Mouse (Mus musculus): ENCODE measurements at regions not wholly inside any gene's neighbourhood (a gene's known extent, or its start where the extent isn't known, plus 50 kb on each side); places are given as distances from the start of the nearest gene placed in this dataset.

GRCm38 (mm10) chr1:98268853-98269252 lies 152.1 kb upstream of the Slco6d1 start:
- Histone ChIP-seq H3K4me1 (replicated peaks) (no peaks in the 10 kb centered on the region), H3K27me3 (no peaks in the 10 kb centered on the region)
- 75% methylated on average over 2 of the region's 2 CpGs for WGBS

DNA sequence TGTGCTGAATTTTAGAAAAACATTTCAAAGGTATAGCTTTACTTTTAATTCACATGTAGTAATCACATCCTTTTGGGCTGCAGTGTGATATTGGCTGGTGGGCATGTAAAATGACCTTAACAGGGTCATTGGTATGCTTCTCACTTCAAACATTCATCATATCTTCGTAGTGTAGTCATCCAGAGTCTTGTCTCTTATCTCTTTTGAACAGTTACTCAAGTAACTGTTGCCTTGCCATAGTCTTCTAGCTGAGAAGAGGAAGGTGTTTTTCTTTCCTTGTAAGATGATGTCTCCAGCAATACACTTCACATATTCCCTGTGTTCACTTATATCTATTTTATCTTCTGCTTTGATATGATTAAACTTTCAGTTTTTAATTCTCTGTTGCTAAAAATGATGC lies 150.7 kb upstream of the Slco6d1 start:
- no peak overlapping the region for H3K4me2 ChIP-seq
- 61% methylated on average over 1 of the region's 1 CpGs for WGBS

More at GRCm38 (mm10) chr1:98268853-98269252, 152.1 kb upstream of the Slco6d1 start:
- Histone ChIP-seq H3K9me3 (no peaks in the 10 kb centered on the region), H3K36me3 (no peaks in the 10 kb centered on the region), H3K4me3 (no peak overlapping the region), H3K9ac (no peak overlapping the region), H3K27ac (replicated peaks) (no peak overlapping the region), H3K4me2 (no peak overlapping the region)
- no peak for ATAC-seq (ENCODE audit: low read depth)

DNA sequence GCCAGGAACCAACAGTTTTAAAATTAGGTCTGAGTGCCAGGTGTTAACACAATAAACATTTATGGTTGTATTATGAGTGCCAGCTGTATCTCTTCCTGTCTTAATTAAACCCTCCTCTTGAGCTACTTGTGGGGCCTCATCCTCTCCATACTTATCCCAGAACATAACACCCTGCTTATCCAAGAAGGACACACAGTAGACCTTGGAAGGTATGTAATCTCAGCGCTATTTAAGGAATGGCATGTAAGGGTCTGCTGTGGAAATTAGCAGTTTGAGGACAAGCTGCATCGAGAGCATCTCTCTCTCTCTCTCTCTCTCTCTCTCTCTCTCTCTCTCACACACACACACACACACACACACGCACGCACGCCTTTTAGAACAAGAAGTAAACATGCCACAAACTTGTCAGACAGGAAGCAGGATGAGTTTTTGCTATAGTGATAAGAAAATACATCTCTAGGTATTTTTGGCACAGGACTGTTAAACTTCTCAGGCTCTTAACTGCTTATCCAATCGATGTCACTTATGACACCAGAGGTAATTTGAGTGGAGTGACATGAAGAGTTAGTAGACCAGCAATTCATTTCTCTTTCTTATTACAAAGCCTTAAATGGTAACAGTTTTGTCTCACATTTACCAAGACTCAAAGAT lies 146.8 kb upstream of the Slco6d1 start:
- no peaks in the 10 kb centered on the region for H3K4me1 ChIP-seq (replicated peaks)
- H3K4me3 ChIP-seq = no peak overlapping the region
- H3K27ac ChIP-seq (replicated peaks) = no peak overlapping the region
- H3K4me2 ChIP-seq = no peak overlapping the region
- no peak overlapping the region for H3K9ac ChIP-seq
- WGBS = 81% methylated on average over 6 of the region's 6 CpGs
- no peaks in the 10 kb centered on the region for H3K27me3 ChIP-seq
- H3K9me3 ChIP-seq = no peaks in the 10 kb centered on the region
- no peak for ATAC-seq (ENCODE audit: low read depth)
- no peaks in the 10 kb centered on the region for H3K36me3 ChIP-seq

More for the DNA sequence above, 150.7 kb upstream of the Slco6d1 start:
- no peaks in the 10 kb centered on the region for H3K36me3 ChIP-seq
- H3K27me3 ChIP-seq = no peaks in the 10 kb centered on the region
- no peak for ATAC-seq (ENCODE audit: low read depth)
- H3K9me3 ChIP-seq = no peaks in the 10 kb centered on the region
- no peak overlapping the region for H3K9ac ChIP-seq
- no peak overlapping the region for H3K4me3 ChIP-seq
- no peak overlapping the region for H3K27ac ChIP-seq (replicated peaks)
- H3K4me1 ChIP-seq (replicated peaks) = no peaks in the 10 kb centered on the region

- no peaks in the 10 kb centered on the region for H3K36me3 ChIP-seq
- no peak for ATAC-seq (ENCODE audit: low read depth)
- no peaks in the 10 kb centered on the region for H3K9me3 ChIP-seq
- H3K4me2 ChIP-seq = no peak overlapping the region
- no peaks in the 10 kb centered on the region for H3K27me3 ChIP-seq
- H3K9ac ChIP-seq = no peak overlapping the region
- no peak overlapping the region for H3K27ac ChIP-seq (replicated peaks)
- H3K4me1 ChIP-seq (replicated peaks) = peaks cover 3% of the 10 kb centered on the region
- H3K4me3 ChIP-seq = no peak overlapping the region
- WGBS = 87% methylated on average over 1 of the region's 1 CpGs
Measured at GRCm38 (mm10) chr1:98275524-98275923, 145.4 kb upstream of the Slco6d1 start.

DNA sequence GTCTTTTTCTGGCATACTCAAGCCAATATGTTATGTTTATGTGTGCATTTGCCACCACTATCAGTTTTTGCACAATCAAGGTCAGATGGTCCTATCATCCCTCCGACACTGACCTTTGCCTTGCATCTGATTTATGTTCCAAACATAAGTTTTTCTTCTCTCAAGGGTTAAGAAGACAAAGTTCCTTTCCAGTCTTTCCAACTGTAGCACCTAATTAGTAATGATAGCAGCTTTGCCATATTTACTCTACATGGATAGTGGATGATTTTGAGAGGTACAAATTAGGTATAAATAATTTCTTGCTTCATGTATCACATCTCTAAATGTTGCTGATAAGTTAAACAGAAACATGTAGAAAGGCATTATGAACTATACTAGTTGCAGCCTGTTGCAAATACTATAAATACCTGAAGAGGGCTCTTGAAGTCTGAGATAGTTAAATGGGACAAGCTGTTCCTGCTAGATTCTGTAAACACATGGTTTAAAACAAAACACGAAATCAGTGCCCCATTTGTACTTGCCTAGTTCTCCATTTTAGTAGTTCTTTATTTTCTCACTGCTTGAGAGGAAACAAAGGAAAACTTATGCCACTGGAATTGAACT lies 141.4 kb upstream of the Slco6d1 start:
- Histone ChIP-seq H3K4me1 (replicated peaks) (peaks cover 8% of the 10 kb centered on the region), H3K4me3 (no peak overlapping the region), H3K9me3 (no peaks in the 10 kb centered on the region), H3K36me3 (no peaks in the 10 kb centered on the region), H3K4me2 (no peak overlapping the region), H3K27ac (replicated peaks) (no peak overlapping the region), H3K27me3 (no peaks in the 10 kb centered on the region), H3K9ac (no peak overlapping the region)
- WGBS = 80% methylated on average over 2 of the region's 2 CpGs
- ATAC-seq (ENCODE audit: low read depth) = no peak

DNA sequence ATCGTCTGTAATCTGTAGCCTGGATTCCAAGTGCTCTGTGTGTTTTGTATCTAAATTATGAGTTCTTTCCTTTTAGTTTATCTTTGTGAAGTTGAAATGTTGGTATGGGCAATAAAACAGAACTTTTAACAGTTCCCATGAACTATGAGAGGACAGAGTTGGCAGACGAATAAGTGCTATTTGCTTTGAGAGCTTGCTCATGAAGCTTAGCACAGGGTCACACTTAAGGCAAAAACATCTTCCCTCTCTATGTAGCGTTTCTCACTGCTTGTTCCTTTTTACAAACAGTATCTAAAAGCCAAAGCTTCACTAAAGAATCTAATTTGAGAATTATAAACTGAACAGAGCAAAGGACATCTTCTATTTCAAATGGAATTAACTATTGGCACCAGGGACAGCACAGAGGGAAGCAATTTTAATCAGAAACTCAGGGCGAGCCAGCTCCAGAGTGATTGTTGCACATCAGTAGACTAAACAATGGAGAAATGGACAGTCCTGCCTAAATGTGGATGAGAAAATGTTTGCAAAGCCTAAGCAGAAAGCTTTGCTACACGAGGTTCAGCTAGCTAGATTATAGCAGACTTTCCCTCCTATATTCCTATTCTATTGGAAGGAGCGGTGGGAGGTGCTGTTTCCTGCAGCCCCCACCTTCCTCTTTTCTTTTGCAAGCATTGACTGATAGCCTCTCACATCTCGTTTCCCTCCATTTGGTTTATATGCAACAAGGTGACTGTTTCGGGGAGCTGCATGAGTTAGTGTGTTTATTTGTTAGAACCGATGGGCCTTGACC lies 140.5 kb upstream of the Slco6d1 start:
- no peak overlapping the region for H3K4me2 ChIP-seq
- no peaks in the 10 kb centered on the region for H3K9me3 ChIP-seq
- H3K36me3 ChIP-seq = no peaks in the 10 kb centered on the region
- 69% methylated on average over 9 of the region's 9 CpGs for WGBS
- H3K9ac ChIP-seq = no peak overlapping the region
- H3K27ac ChIP-seq (replicated peaks) = peak overlapping the region; percentile 61
- ATAC-seq (ENCODE audit: low read depth) = peak; percentile 78
- no peak overlapping the region for H3K4me3 ChIP-seq
- H3K27me3 ChIP-seq = no peaks in the 10 kb centered on the region
- peaks cover 8% of the 10 kb centered on the region for H3K4me1 ChIP-seq (replicated peaks)

- peaks cover 8% of the 10 kb centered on the region for H3K4me1 ChIP-seq (replicated peaks)
- peak overlapping the region; percentile 61 for H3K27ac ChIP-seq (replicated peaks)
- H3K4me2 ChIP-seq = no peak overlapping the region
- no peaks in the 10 kb centered on the region for H3K36me3 ChIP-seq
- peak; percentile 72 for ATAC-seq (ENCODE audit: low read depth)
- H3K9me3 ChIP-seq = no peaks in the 10 kb centered on the region
- H3K27me3 ChIP-seq = no peaks in the 10 kb centered on the region
- WGBS = 46% methylated on average over 2 of the region's 2 CpGs
- no peak overlapping the region for H3K9ac ChIP-seq
- H3K4me3 ChIP-seq = no peak overlapping the region
Measured at GRCm38 (mm10) chr1:98281053-98281770, 139.7 kb upstream of the Slco6d1 start.

- no peak overlapping the region for H3K4me2 ChIP-seq
- no peaks in the 10 kb centered on the region for H3K27me3 ChIP-seq
- H3K4me3 ChIP-seq = no peak overlapping the region
- H3K4me1 ChIP-seq (replicated peaks) = peaks cover 8% of the 10 kb centered on the region
- no peak overlapping the region for H3K9ac ChIP-seq
- H3K36me3 ChIP-seq = no peaks in the 10 kb centered on the region
- H3K9me3 ChIP-seq = no peaks in the 10 kb centered on the region
- 66% methylated on average over 2 of the region's 2 CpGs for WGBS
- H3K27ac ChIP-seq (replicated peaks) = 0 out of 2 replicates have a peak overlapping the region, but pooled peaks have one; percentile 19
- no peak for ATAC-seq (ENCODE audit: low read depth)
Measured at GRCm38 (mm10) chr1:98281771-98282149, 139.2 kb upstream of the Slco6d1 start.

- Histone ChIP-seq H3K9ac (no peak overlapping the region), H3K27me3 (no peaks in the 10 kb centered on the region), H3K9me3 (no peaks in the 10 kb centered on the region), H3K36me3 (no peaks in the 10 kb centered on the region), H3K4me3 (no peak overlapping the region), H3K4me1 (replicated peaks) (no peaks in the 10 kb centered on the region), H3K4me2 (no peak overlapping the region), H3K27ac (replicated peaks) (no peak overlapping the region)
- WGBS = 79% methylated on average over 2 of the region's 2 CpGs
- ATAC-seq (ENCODE audit: low read depth) = no peak
Measured at GRCm38 (mm10) chr1:98303166-98303565, 117.8 kb upstream of the Slco6d1 start.

DNA sequence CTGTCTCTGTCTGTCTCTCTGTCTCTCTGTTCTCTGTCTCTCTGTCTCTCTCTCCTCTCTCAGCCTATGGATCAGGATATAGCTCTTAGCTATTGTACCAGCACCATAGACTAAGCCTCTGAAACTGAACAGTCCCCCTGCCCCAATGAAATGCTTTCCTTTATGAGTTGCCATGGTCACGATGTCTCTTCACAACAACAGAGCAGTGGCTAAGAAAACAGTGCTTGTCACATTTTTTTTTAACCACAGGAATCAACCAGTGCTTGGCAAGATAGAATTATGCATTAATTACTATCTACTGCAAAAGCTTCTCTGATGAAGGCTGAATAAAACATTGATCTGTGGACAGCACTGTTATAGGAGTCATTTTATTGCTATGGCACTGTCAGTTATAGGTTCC lies 114.6 kb upstream of the Slco6d1 start:
- no peak overlapping the region for H3K9ac ChIP-seq
- no peaks in the 10 kb centered on the region for H3K4me1 ChIP-seq (replicated peaks)
- H3K4me2 ChIP-seq = no peak overlapping the region
- no peak overlapping the region for H3K27ac ChIP-seq (replicated peaks)
- no peaks in the 10 kb centered on the region for H3K27me3 ChIP-seq
- ATAC-seq (ENCODE audit: low read depth) = no peak
- no peaks in the 10 kb centered on the region for H3K36me3 ChIP-seq
- no peak overlapping the region for H3K4me3 ChIP-seq
- 87% methylated on average over 1 of the region's 1 CpGs for WGBS
- H3K9me3 ChIP-seq = no peaks in the 10 kb centered on the region

DNA sequence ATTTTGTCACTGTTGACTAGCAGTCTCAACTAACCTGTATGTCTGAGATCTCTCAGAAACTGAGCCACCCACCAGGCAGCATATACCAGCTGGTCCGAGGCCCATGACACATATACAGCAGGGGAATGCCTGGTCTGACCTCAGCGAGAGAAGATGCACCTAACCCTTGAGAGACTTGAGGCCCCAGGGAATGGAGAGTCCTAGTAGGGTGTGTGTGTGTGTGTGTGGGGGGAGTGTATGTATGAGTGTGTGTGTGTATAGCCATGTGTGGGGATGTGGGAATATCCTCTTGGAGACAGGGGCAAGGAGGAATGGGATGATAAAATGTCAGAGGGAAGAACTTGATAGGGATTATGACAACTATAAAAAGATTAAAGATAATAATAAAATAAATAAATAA lies 113.4 kb upstream of the Slco6d1 start:
- Histone ChIP-seq H3K36me3 (no peaks in the 10 kb centered on the region), H3K4me3 (no peak overlapping the region), H3K27me3 (no peaks in the 10 kb centered on the region), H3K4me2 (no peak overlapping the region), H3K27ac (replicated peaks) (no peak overlapping the region), H3K9me3 (no peaks in the 10 kb centered on the region), H3K4me1 (replicated peaks) (no peaks in the 10 kb centered on the region), H3K9ac (no peak overlapping the region)
- 96% methylated on average over 2 of the region's 2 CpGs for WGBS
- ATAC-seq (ENCODE audit: low read depth) = no peak

DNA sequence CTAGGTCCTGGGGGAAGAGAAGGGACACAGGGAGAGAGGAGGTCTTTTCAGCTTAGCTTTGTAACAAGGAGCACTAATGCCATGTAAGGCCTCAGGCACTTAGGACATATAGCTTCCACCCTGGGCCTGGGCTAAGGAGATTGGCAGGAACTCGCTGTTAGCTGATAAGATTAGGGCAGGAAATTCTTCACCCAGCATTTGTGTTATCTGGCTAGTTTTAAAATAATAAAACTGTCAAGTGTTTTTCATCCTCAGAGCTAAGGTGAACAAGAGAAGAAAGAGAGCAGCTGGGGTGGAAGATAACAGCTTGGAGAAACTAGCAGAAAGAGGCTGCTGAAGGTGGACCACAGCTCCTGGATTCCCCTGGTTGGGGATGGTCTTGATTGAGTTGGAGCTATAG lies 111.0 kb upstream of the Slco6d1 start:
- WGBS = 70% methylated on average over 1 of the region's 1 CpGs

More for the DNA sequence above, 111.0 kb upstream of the Slco6d1 start:
- Histone ChIP-seq H3K9me3 (no peaks in the 10 kb centered on the region), H3K4me3 (no peak overlapping the region), H3K9ac (no peak overlapping the region), H3K27ac (replicated peaks) (no peak overlapping the region), H3K27me3 (no peaks in the 10 kb centered on the region), H3K4me2 (no peak overlapping the region), H3K4me1 (replicated peaks) (no peaks in the 10 kb centered on the region), H3K36me3 (no peaks in the 10 kb centered on the region)
- no peak for ATAC-seq (ENCODE audit: low read depth)
